Mouse (Mus musculus) heart, embryonic 13.5 days (tissue): ENCODE results near the gene Smim14. TPM values are rescaled to one million over a fixed set of nuclear protein-coding genes. Genes with fewer than 3 reads are reported as not detected.

Experiments
- polyA plus RNA-seq: library from polyadenylated mRNA; unstranded; fragments of >200 nt; fragmentation: Nextera tagmentation; extraction: Ambion mirVana; gene quantifications from 2 replicates; pipeline ENCODE4 v1.2.1, GENCODE M21; 2015

Smim14 gene
- polyA plus RNA-seq, 1 experiment from 2014 or later: 100 TPM

Other genes starting within 250 kb of the Smim14 start
- gene Rfc1, start 201.5 kb downstream of the Smim14 start, polyA plus RNA-seq: 57.9 and 59.3 TPM in 2 replicates
- gene Klb, start 188.9 kb downstream of the Smim14 start, polyA plus RNA-seq: 0.09 and 0.51 TPM in 2 replicates
- gene Rpl9, start 145.7 kb downstream of the Smim14 start, polyA plus RNA-seq: 607 and 662 TPM in 2 replicates
- 50.2 and 58.5 TPM in 2 replicates for gene Lias, start 145.7 kb downstream of the Smim14 start, polyA plus RNA-seq
- gene Ugdh, start 101.2 kb downstream of the Smim14 start, polyA plus RNA-seq: 62.6 and 64.7 TPM in 2 replicates
- gene Gm43552, start 44.4 kb downstream of the Smim14 start, polyA plus RNA-seq: 1.9 TPM in 1 of 2 replicates, not detected in the other
- 124 and 142 TPM in 2 replicates for gene Ube2k, start within 50 bp of the Smim14 start, polyA plus RNA-seq
- gene Pds5a, start 161.1 kb upstream of the Smim14 start, polyA plus RNA-seq: 32.5 and 33.5 TPM in 2 replicates
- 15.4 and 15.9 TPM in 2 replicates for gene N4bp2, start 226.3 kb upstream of the Smim14 start, polyA plus RNA-seq